Mouse (Mus musculus) intestine, embryonic 14.5 days (tissue): Measurements from ENCODE around the gene Gfra1. TPM values are rescaled to one million over a fixed set of nuclear protein-coding genes. Genes with fewer than 3 reads are reported as not detected.

ENCODE experiments used
- ATAC-seq: fragments of 200-750 bp; cut with Nextera tagmentation; replicated peaks from 2 replicates; pipeline ENCODE4 v1.8.0; 2017; ENCODE audit warnings: low read depth, moderate number of reproducible peaks, moderate TSS enrichment, moderate library complexity; ENCODE audit not compliant: low FRiP score, low TSS enrichment
- DNase-seq: peaks from one replicate; pipeline ENCODE4 v3.0.0-alpha.2; 2018; ENCODE audit warnings: low spot score
- H3K27ac ChIP-seq: fragments of 300-500 bp; sonication (generic); 2 replicates; pipeline ENCODE4 v1.5.1; 2014; ENCODE audit warnings: low read depth, mild to moderate bottlenecking, control low read depth
- H3K27me3 ChIP-seq: fragments of 300-500 bp; sonication (generic); replicated peaks from 2 replicates; pipeline ENCODE4 v1.6.1; 2014; ENCODE audit warnings: low read length, control low read depth; ENCODE audit not compliant: control insufficient read depth, insufficient read depth
- H3K36me3 ChIP-seq: fragments of 300-500 bp; sonication (generic); 2 replicates; pipeline ENCODE4 v1.6.1; 2014; ENCODE audit warnings: low read length, control low read depth; ENCODE audit not compliant: control insufficient read depth, insufficient read depth
- H3K4me1 ChIP-seq: fragments of 300-500 bp; sonication (generic); replicated peaks from 2 replicates; pipeline ENCODE4 v1.6.1; 2014; ENCODE audit warnings: low read length, control low read depth, mixed read lengths; ENCODE audit not compliant: control insufficient read depth, insufficient read depth
- H3K4me2 ChIP-seq: fragments of 300-500 bp; sonication (generic); 2 replicates; pipeline ENCODE4 v1.6.1; 2014; ENCODE audit warnings: low read length
- H3K4me3 ChIP-seq: fragments of 300-500 bp; sonication (generic); 2 replicates; pipeline ENCODE4 v1.5.1; 2014; ENCODE audit warnings: low read depth, low read length, control low read depth, mixed read lengths
- H3K9ac ChIP-seq: fragments of 300-500 bp; sonication (generic); 2 replicates; pipeline ENCODE4 v1.6.1; 2014; ENCODE audit warnings: mild to moderate bottlenecking, low read length
- H3K9me3 ChIP-seq: fragments of 300-500 bp; sonication (generic); 2 replicates; pipeline ENCODE4 v1.6.1; 2016; ENCODE audit warnings: low read length, control low read depth; ENCODE audit not compliant: control insufficient read depth
- WGBS: fragments of 180-500 bp; shearing (Covaris S2); extraction: QIAGEN DNeasy Blood & Tissue Kit; methylation state at CpG from one replicate; pipeline ENCODE4 v1.1.7; 2014; 5-methylcytosine and 5-hydroxymethylcytosine counted together
- polyA plus RNA-seq: library from polyadenylated mRNA; unstranded; fragments of >200 nt; fragmentation: Nextera tagmentation; extraction: Ambion mirVana; gene quantifications from 2 replicates; pipeline ENCODE4 v1.2.1, GENCODE M21; 2014

Gfra1 gene
- polyA plus RNA-seq, 1 experiment from 2014 or later = 34.3 TPM

GRCm38 (mm10) chr19:58395785-58396603 is 59.7 kb downstream of the Gfra1 start:
- H3K9me3 ChIP-seq = no peaks in the 10 kb centered on the region
- no peaks in the 10 kb centered on the region for H3K27me3 ChIP-seq
- ATAC-seq (peak; percentile 76), DNase-seq (peak; percentile 72)
- H3K4me3 ChIP-seq = no peak overlapping the region
- 0 out of 2 replicates have a peak overlapping the region, but pooled peaks have one; percentile 3 for H3K4me2 ChIP-seq
- H3K4me1 ChIP-seq = no peaks in the 10 kb centered on the region; the same call in 1 of the 2 replicates
- H3K9ac ChIP-seq = no peak overlapping the region
- WGBS = 63% methylated on average over 16 of the region's 16 CpGs
- H3K27ac ChIP-seq = peak overlapping the region; percentile 82
- no peaks in the 10 kb centered on the region for H3K36me3 ChIP-seq

- Histone ChIP-seq H3K4me3 (no peak overlapping the region), H3K9me3 (no peaks in the 10 kb centered on the region), H3K36me3 (no peaks in the 10 kb centered on the region), H3K27me3 (no peaks in the 10 kb centered on the region), H3K4me1 (no peaks in the 10 kb centered on the region; the same call in 1 of the 2 replicates), H3K4me2 (no peak overlapping the region), H3K27ac (no peak overlapping the region), H3K9ac (no peak overlapping the region)
- 92% methylated on average over 7 of the region's 7 CpGs for WGBS
- no peak for DNase-seq
- ATAC-seq = no peak
Observed at GRCm38 (mm10) chr19:58393121-58393520, 62.6 kb downstream of the Gfra1 start.

- H3K27me3 ChIP-seq = no peaks in the 10 kb centered on the region
- DNase-seq (no peak), ATAC-seq (no peak)
- H3K9me3 ChIP-seq = no peaks in the 10 kb centered on the region
- no peak overlapping the region for H3K4me2 ChIP-seq
- H3K36me3 ChIP-seq = no peaks in the 10 kb centered on the region
- no peak overlapping the region for H3K9ac ChIP-seq
- H3K4me3 ChIP-seq = no peak overlapping the region
- no peak overlapping the region for H3K27ac ChIP-seq
- WGBS = 65% methylated on average over 5 of the region's 5 CpGs
- H3K4me1 ChIP-seq = no peaks in the 10 kb centered on the region; the same call in 1 of the 2 replicates
Observed at GRCm38 (mm10) chr19:58391796-58392195, 63.9 kb downstream of the Gfra1 start.

- ATAC-seq (no peak), DNase-seq (no peak)
- no peak overlapping the region for H3K9ac ChIP-seq
- H3K27me3 ChIP-seq = no peaks in the 10 kb centered on the region
- no peak overlapping the region for H3K4me3 ChIP-seq
- no peak overlapping the region for H3K4me2 ChIP-seq
- no peaks in the 10 kb centered on the region for H3K9me3 ChIP-seq
- H3K4me1 ChIP-seq = no peaks in the 10 kb centered on the region
- no peaks in the 10 kb centered on the region for H3K36me3 ChIP-seq
- 85% methylated on average over 8 of the region's 8 CpGs for WGBS
- no peak overlapping the region for H3K27ac ChIP-seq
Observed at GRCm38 (mm10) chr19:58389466-58389865, 66.2 kb downstream of the Gfra1 start.

GRCm38 (mm10) chr19:58388851-58389447 is 66.8 kb downstream of the Gfra1 start:
- Histone ChIP-seq H3K36me3 (no peaks in the 10 kb centered on the region), H3K4me1 (no peaks in the 10 kb centered on the region), H3K27ac (no peak overlapping the region), H3K4me3 (no peak overlapping the region), H3K9me3 (no peaks in the 10 kb centered on the region), H3K9ac (no peak overlapping the region), H3K4me2 (no peak overlapping the region), H3K27me3 (no peaks in the 10 kb centered on the region)
- DNase-seq (no peak), ATAC-seq (no peak)
- WGBS = 90% methylated on average over 18 of the region's 18 CpGs

- H3K27ac ChIP-seq = no peak overlapping the region
- no peaks in the 10 kb centered on the region for H3K9me3 ChIP-seq
- no peak for DNase-seq
- WGBS = 66% methylated on average over 3 of the region's 3 CpGs
- ATAC-seq = no peak
- H3K4me1 ChIP-seq = no peaks in the 10 kb centered on the region; the same call in 1 of the 2 replicates
- no peak overlapping the region for H3K9ac ChIP-seq
- H3K27me3 ChIP-seq = no peaks in the 10 kb centered on the region
- H3K4me3 ChIP-seq = no peak overlapping the region
- H3K4me2 ChIP-seq = no peak overlapping the region
- no peaks in the 10 kb centered on the region for H3K36me3 ChIP-seq
Observed at GRCm38 (mm10) chr19:58383273-58383672, 72.4 kb downstream of the Gfra1 start.

- Histone ChIP-seq H3K27ac (no peak overlapping the region), H3K9ac (no peak overlapping the region), H3K4me3 (no peak overlapping the region), H3K4me2 (no peak overlapping the region), H3K36me3 (no peaks in the 10 kb centered on the region), H3K9me3 (no peaks in the 10 kb centered on the region), H3K4me1 (peaks cover 7% of the 10 kb centered on the region), H3K27me3 (no peaks in the 10 kb centered on the region)
- 96% methylated on average over 7 of the region's 7 CpGs for WGBS
- DNase-seq = no peak
- no peak for ATAC-seq
Observed at GRCm38 (mm10) chr19:58382535-58382934, 73.2 kb downstream of the Gfra1 start.

GRCm38 (mm10) chr19:58377969-58378368 is 77.7 kb downstream of the Gfra1 start:
- Histone ChIP-seq H3K4me2 (no peak overlapping the region), H3K27me3 (no peaks in the 10 kb centered on the region), H3K27ac (no peak overlapping the region), H3K4me1 (peaks cover 9% of the 10 kb centered on the region), H3K4me3 (no peak overlapping the region), H3K9ac (no peak overlapping the region), H3K9me3 (no peaks in the 10 kb centered on the region), H3K36me3 (no peaks in the 10 kb centered on the region)
- ATAC-seq = no peak; the same call in 1 of the 2 replicates
- 44% methylated on average over 8 of the region's 8 CpGs for WGBS
- no peak for DNase-seq
